Mouse (Mus musculus): ENCODE data around the gene Ckap2l. TPM values are rescaled to one million over a fixed set of nuclear protein-coding genes. Genes with fewer than 3 reads are reported as not detected.

Ckap2l gene
- total RNA-seq (2014; fragmentation: Nextera tagmentation) (17.1 and 49.8 TPM in 2 replicates), total RNA-seq (2017) (55.3 and 56.6 TPM in 2 replicates)

DNA sequence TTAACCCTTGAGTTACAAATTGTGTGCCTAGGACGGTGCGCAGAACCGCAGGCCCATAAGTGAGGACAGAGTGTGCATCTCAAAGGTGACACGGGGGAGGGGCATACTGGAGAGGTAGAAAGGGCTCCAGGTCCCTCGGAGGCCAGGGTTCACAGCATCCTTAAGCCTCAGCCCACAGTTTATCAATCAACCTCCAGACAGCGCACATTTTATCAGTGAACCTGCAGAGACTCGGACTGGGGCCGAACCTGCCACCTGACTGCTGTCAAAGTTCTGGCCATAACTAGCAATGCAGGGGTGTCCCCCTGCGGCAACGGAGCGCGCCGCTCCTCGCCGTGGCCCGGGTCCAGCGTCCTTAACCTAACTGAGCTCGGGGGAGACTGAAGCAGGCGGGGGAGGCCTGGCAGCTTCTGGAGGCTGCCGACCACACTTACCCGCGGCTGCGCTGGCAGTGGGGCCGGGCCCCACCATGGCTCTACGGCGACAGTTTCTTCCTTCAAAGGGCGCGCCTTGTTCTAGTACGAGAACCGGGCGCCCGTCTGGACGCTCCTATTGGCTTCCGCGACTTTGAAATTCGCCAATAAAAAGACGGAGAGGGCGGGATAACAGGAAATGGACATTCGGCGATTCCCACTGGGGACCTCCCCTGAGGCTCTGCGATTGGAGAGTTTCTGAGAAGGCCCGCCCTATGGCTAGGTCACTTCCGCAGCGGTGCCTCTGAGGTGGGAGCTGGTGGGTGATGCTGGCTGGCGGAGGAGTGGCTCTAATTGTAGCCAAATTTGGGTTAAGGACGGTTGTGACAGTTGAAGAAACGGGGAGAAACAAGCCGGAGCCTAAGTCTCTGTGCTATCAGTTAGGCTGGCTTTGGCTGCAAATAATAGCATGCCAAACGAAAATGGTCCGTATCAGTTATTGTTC lies at the start of gene Ckap2l:
Ckap2l (minus strand) TSS at position 542 of the 918 bp plus-strand sequence.
- peak; percentile 99 for ATAC-seq (replicated peaks; ENCODE audit: poor library complexity, severe bottlenecking)

DNA sequence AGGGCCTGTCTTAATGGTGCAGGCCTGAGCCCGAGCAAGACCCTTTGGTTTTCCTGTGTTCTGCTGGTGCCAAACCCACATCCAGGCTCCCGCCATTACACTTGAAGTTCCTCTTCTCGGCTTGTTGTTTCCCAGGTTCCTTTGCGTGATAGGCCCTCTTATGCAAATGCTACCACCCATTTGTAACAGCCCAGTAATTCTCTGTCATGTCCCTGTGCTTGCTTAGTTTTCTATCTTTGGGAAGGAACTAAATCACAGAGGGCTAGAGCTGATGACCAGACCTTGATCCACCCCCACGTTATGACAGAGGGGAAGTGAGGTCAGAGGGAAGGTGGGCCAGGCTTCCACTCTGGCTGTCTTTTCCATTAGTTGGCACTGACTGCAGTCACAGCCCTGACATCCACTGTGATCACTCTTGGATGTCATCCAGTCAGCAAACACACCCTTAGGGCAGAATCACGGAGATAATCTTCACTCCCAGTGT lies 41.2 kb upstream of the Ckap2l start:
- peak; percentile 97 for ATAC-seq (replicated peaks; ENCODE audit: poor library complexity, severe bottlenecking)

DNA sequence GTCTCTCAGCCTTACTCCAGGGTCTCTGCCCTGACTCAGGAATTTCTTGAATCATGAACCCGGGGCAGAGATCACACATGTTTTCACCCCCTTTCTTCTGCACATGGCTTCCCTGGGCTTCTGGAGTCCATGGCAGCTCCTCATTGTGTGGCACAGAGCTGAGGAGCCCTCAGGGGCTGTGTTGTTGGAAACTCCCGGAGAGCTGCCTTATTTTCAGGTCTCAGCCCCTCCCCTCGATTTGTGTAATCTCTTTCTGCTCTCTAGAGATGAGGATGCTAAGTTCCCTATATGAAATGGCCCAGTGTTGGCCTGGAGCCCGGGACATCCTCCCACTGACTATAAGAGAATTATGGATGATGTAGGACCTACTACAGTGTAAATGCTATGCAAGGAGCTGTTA lies 36.5 kb upstream of the Ckap2l start:
- ATAC-seq (replicated peaks; ENCODE audit: poor library complexity, severe bottlenecking) = no peak

DNA sequence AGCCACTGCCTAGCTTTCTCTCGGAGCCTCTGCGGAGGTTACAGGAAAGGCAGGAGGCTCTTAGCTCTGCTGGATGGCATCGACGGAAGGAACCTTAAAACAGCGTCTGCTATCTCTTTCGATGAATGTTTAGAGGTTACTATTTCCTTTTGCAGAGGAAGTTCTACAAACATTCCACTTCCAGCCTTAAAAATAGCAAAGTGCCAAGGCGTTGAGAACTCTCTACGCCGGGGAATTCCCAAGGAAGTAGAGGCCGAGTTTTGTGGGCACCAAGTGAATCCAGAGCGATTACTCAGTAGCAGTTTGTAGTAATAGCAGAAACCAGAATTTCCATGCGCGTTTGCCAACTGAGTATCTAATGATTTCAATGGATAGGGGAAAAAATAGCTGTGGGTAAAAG lies 33.5 kb upstream of the Ckap2l start:
- ATAC-seq (replicated peaks; ENCODE audit: poor library complexity, severe bottlenecking) = no peak

DNA sequence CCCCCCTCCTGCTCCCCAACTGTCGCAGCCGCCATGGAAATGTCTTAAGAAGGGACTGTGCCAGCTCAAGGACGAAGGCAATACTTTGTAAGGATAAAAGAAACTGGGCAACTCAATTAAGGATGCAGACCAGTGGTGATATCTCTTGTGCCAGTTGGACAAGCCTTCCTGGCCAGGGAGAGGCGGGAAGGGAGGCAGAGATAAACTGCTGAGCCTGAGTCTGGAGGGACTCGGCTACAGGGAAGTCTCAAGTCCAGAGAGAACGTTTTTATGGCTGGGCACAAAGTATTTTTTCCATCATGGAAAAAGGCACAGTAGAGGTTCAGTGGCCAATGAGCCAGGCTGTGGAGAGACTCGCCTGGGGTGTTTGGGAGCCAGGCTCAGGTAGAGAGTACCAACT lies 33.0 kb upstream of the Ckap2l start:
- ATAC-seq (replicated peaks; ENCODE audit: poor library complexity, severe bottlenecking) = no peak

DNA sequence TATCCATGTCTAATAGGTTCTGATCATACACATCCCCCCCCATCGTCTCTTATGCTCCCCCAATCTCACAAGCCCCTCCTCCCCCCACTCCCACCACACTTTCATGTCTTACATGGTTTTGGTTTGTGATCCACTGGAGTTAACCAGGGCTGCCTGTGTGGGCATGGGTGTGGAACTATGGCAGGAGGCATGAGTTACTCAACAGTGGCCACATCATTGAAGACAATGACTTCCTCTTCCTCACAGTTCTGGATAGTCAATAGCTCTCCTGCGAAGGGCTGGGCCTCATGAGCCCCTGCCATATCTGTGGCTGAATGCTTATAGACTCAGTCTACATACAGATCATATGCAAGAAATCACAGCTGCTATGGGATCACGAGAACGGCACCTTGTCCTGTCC lies 31.2 kb upstream of the Ckap2l start:
- ATAC-seq (replicated peaks; ENCODE audit: poor library complexity, severe bottlenecking) = peak; percentile 97

DNA sequence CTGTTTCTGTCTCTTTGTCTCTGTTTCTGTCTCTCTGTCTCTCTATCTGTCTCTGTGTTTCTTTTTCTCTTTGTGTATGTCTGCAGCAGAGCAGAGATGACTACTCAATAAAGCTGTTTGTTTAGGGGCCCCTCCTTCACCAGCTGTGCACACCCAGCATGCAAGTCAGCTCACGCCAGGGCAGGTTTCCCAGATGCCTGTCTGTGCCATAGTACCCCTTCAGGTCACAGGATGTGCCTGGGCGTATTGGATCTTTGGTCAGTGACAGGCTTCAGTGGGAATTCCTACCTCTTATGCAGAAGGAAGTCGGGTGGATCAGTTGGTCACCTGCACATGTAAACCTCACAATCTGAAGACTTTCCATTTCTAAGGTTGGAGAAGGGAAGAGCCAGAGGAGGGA lies 27.2 kb upstream of the Ckap2l start:
- no peak for ATAC-seq (replicated peaks; ENCODE audit: poor library complexity, severe bottlenecking)

DNA sequence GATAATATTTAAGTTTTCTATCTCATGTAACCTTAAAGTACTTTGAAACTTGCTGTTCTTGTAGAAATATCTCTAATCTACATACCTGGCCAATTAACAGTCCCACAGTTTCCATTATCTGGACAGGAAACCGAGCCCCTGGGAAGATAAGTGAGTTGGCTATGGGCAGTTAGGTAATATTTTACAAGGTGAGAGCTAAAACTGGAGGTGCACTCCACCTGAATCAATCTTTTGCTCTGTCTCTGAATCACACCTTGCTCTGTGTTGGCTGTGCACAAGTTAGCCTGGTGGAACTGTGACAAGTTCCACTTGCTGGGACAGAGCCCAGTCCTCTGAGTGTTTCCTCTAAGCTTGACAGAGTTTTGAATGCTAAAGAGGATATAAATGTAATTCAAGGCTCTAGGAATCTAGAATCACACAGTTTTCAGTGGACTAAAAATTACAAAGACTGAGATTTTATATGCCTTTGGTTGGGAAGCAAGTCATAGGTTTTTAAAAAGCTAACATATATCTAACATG lies 25.2 kb upstream of the Ckap2l start:
- ATAC-seq (replicated peaks; ENCODE audit: poor library complexity, severe bottlenecking) = no peak

DNA sequence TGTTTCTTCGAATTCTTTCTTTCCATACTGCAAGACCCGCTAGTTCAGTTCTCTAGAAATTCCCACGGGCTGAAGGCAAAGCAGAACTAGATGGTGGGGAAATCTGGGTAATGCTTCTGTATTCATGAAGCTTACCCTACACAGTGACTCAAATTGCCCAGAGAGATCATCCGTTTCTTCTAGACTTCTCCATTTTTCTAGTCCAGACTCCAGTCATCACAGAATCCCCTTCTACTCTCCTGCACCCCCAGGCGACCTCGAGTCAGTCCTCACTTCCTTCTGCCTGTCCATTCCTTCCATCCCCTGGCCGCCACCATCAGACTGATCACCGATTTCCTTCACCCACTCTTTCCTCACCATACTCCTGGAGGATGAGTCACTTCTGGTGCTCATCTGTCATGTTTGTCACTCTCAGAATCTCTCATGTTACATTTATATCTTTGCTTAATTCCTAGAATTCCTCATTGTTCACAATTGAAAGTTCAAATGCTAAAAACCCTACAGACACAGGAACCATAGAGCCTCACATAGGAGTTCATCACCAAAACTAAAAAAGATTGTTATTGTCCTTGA lies 23.1 kb upstream of the Ckap2l start:
- ATAC-seq (replicated peaks; ENCODE audit: poor library complexity, severe bottlenecking) = peak; percentile 82

DNA sequence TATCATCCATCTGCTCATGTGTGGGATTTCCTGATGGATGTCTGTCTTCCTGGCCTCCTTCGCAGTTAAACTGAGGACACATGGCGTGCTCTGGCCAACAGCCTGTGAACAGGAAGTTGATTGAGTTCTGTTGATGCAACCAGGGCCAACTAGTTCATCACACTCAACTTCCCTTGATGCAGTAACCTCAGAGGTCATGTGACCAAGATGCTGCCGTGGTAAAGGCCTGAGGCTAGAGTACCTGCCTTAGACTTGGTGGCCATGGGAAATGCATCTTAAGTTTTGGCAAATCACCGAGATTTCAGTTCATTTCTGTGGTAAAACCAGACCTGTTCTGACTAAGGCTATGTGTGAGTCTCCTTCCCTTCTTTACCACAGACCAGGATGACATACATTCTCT lies 18.8 kb upstream of the Ckap2l start:
- ATAC-seq (replicated peaks; ENCODE audit: poor library complexity, severe bottlenecking) = peak; percentile 68

DNA sequence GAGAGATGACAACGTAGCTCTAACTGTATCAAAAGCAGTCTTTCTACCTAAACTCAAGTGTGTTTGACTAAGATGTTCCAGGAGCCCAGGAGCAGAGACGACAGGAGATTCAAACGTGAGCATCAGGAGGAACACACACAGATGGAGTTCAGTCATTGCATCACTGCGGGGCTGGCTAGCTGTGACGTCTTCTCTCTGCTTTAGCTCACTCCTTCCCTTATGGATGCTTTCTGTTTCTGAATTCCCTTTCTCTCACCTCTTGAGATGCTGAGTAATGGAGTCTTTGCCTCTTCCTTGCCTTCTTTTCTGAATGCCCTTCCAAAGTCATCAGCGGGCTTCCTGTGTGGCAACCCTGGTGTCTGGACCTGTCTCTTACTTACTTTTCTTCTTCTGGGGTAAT lies 17.9 kb upstream of the Ckap2l start:
- peak; percentile 51 for ATAC-seq (replicated peaks; ENCODE audit: poor library complexity, severe bottlenecking)

DNA sequence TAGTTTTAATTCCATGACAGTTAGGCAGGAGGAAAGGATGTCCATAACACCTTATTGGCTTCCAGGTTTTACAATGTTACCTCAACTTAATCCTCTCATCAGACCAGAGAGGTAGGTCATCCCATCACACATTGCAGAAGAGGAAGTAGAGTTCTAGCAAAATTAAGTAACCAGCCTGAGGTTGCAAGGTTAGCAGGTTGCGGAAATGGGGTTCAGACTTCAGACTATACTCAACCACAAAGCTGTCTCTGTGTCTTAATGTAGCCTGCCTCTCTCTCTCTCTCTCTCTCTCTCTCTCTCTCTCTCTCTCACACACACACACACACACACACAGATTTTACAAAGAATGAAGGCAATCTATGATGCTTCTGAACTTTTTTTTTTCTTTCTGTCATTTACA lies 16.9 kb upstream of the Ckap2l start:
- peak; percentile 88 for ATAC-seq (replicated peaks; ENCODE audit: poor library complexity, severe bottlenecking)

DNA sequence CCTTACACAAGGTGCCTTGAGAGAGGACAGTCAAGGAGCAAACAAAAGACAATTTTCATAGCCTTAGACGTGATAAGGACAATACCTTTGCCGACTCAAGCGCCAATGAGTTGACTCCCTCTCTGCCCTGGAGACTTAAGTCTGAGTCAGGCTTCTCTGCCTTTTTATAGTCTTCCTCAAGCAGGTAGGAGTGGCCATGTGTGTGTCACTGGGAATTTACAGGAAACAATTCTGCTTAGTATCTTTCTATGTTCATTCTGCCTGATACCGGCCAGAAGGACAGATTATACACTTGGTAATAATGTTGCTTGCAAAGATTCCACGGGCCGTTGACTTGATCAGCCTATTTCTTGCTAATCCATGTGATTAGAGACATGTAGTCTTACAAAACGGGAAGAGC lies 12.8 kb upstream of the Ckap2l start, which contains the start of gene Il1a:
Il1a (minus strand) TSS at position 137 of the 400 bp plus-strand sequence.
- ATAC-seq (replicated peaks; ENCODE audit: poor library complexity, severe bottlenecking) = no peak

DNA sequence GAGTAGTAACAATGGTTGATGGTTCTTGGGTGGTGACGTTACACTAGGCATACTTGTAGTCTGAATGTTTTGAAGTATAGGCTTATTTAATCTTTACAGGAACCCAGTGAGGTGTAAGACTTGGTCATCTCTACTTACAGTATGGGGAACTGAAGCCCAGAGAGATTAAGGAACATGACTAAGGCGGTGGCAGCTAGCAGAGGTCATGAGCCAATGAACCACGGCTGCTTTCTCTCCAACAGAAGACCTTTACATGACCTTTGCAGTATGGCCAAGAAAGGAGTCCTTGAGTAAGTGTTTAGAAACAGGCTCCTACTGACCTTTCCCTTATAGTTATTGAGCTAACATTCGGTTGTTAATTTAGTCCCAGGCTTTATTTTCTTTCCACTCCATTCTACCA lies 9.0 kb upstream of the Ckap2l start:
- ATAC-seq (replicated peaks; ENCODE audit: poor library complexity, severe bottlenecking) = peak; percentile 44

DNA sequence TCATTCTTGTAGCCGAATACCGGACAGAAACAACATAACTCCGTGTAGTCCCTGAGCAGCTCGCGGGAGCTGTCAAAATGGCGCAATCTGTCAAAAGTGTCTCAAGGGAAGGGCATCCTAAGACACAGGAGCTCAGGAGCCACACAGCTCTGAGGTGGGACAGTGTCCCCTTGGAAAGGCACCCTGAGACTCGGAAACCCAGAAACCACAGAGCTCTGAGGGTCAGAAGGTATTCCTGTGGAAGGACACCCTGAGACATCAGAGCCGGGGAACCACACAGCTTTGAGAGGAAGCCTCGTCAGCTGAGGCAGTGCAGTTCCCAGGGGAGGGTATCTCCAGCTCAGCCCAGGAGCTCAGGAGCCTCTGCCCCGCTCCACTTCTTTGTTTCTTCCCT lies 574 bp upstream of the Ckap2l start:
- peak; percentile 44 for ATAC-seq (replicated peaks; ENCODE audit: poor library complexity, severe bottlenecking)

DNA sequence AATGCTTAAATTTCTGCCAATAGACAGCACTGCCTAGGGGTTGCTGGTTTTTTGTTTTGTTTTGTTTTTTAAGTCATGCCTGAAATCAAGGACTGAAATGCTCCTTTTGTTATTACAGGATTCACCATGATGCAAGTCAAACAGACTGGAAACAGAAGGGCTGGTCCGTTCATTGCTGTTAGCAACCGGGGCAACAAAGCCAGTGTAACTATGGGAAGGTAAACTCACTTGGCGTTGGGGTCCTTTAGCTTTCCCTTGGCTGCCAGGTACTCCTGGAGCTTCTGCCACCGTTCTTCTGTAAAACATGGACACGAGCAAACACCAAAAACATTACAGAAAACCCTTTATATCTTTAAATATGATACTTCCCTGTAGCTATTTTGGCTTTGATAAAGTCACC lies 926 bp downstream of the Ckap2l start:
- no peak for ATAC-seq (replicated peaks; ENCODE audit: poor library complexity, severe bottlenecking)

DNA sequence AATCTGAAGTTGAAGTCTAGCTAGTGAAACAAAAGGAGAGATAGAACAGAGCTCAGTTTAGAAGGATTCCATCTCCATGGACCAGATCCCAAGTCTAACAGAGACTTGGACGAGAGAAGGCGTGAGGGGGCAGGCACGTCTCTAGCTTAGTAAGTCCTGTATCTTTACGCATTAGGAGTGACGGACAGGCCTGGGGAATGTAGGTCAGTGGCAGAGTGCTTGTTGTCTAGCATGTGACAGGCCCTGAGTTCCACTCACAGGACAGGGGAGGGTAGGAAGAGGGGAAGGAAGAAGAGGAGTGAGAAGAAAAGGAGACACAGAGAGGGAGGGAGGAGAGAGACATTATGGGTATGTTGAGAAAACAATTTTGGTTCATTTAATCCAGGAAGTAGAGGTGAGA lies 1.9 kb downstream of the Ckap2l start:
- ATAC-seq (replicated peaks; ENCODE audit: poor library complexity, severe bottlenecking) = no peak

DNA sequence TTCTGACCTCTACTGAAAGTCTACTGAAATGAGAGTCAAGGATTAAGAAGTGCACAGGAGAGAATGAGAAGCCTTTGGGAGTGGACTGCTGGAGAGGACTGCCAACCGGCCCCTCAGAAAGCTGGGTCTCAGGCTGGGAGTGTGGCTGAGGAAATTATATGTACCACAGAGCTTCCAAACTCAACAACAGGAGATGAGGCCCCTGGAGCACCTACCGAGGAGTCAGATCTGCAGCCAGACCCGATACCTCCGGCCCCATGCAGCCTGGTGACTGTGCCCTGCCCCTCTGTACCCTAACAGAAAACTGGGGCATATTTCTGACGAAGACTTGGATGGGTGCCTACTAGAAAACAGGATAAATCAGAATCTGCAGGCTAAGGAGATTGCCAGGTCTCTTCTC lies 23.2 kb downstream of the Ckap2l start:
- ATAC-seq (replicated peaks; ENCODE audit: poor library complexity, severe bottlenecking) = no peak

DNA sequence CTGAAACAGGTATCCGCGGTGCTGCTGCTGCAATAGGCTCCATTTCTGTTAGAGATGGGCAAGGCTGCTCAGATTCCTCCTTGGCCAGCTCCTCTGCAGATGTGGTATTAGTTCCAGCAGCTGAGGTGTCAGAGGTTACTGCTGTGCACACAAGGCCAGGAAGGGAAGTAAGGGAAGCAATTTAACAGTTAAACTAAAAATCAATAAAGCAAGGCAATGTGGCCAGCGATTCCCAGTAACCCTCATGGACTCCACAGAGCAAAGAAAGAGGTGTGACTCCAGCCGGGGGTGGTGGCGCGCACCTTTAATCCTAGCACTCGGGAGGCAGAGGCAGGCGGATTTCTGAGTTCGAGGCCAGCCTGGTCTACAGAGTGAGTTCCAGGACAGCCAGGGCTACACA lies 26.4 kb downstream of the Ckap2l start:
- ATAC-seq (replicated peaks; ENCODE audit: poor library complexity, severe bottlenecking) = no peak

DNA sequence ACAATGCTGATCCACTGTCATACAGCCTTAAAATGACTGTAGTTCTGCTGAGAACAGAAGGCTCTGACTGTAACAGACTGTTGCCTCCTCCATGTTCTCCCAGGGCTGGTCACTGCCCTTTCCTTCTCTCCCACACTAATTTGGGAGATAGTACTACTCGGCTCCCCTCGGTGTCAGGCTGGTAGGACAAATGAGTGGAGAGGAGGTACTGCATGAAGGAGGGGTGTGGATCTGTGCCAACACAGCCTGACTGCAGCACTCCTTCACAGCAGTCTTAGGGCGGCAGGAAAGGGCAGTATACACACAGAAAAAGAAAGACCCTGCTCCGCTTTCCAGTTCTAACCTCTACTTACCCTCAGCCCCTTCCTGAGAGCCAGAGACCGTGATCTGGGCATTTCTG lies 27.0 kb downstream of the Ckap2l start:
- ATAC-seq (replicated peaks; ENCODE audit: poor library complexity, severe bottlenecking) = no peak

DNA sequence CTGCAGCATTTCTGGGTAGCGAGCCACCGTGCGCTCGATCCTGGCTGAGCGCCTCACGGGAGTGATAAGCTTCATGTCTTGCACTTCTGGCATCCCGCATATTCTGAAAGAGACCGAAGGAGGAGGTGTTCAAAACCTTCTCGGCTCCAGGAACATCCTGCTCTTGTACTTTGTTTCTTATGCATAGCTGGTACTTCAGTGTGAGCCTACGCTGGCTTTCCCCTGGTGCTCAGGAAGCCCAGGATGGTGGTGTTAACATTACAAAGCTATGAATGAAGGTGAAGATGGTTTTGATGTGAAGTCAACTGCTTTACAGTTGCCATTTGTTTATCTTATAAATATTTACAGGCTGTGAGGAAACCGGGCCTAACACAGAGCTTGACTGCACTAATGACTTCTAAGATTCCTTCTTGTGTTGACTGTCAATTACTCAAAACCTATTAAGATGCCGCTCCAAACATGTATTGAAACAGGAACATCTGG lies 27.8 kb downstream of the Ckap2l start:
- no peak for ATAC-seq (replicated peaks; ENCODE audit: poor library complexity, severe bottlenecking)
